Mouse (Mus musculus): ENCODE results near the gene Plekha7. TPM values are rescaled to one million over a fixed set of nuclear protein-coding genes. Genes with fewer than 3 reads are reported as not detected.

The Plekha7 gene
- polyA plus RNA-seq, 1 experiment from 2014 or later = 20.8 TPM

Other genes with a start within 250 kb of the Plekha7 start
- 0.71 and 0.90 TPM in 2 replicates for gene Gm4353, start 223.7 kb downstream of the Plekha7 start, polyA plus RNA-seq (2016; fragmentation: Nextera tagmentation; extraction: Ambion mirVana)
- 814 and 844 TPM in 2 replicates for gene Rps13, start 25.8 kb upstream of the Plekha7 start, polyA plus RNA-seq (2016; fragmentation: Nextera tagmentation; extraction: Ambion mirVana)
- 22.5 and 28.4 TPM in 2 replicates for gene Pik3c2a, start 135.1 kb upstream of the Plekha7 start, polyA plus RNA-seq (2016; fragmentation: Nextera tagmentation; extraction: Ambion mirVana)
- 9.9 and 12.0 TPM in 2 replicates for gene Nucb2, start 196.0 kb upstream of the Plekha7 start, polyA plus RNA-seq (2016; fragmentation: Nextera tagmentation; extraction: Ambion mirVana)

Data from hindbrain, embryonic 10.5 days (tissue).